Mouse (Mus musculus) testis, adult 2 months (tissue): ENCODE results near the gene Ubac2.

ENCODE experiments used
- CTCF ChIP-seq: fragments of 200-500 bp; IDR thresholded peaks from 2 replicates; pipeline ENCODE4 v1.5.1; 2012; ENCODE audit warnings: low read depth, mild to moderate bottlenecking, inconsistent platforms, low read length, moderate library complexity; ENCODE audit not compliant: control insufficient read depth, insufficient read depth, insufficient replicate concordance
- POLR2A ChIP-seq: fragments of 200-500 bp; IDR thresholded peaks from 2 replicates; pipeline ENCODE4 v1.6.1; 2012; ENCODE audit warnings: low read depth, mild to moderate bottlenecking, inconsistent platforms, low read length, moderate library complexity; ENCODE audit not compliant: control insufficient read depth

GRCm38 (mm10) chr14:121955176-121955795, 76.9 kb downstream of the Ubac2 start:
- TF ChIP-seq CTCF (no peak), POLR2A (no peak)
